Mouse (Mus musculus) heart, adult 2 months (tissue): ENCODE measurements around the gene Arhgef10l.

Experiments
- CTCF ChIP-seq: fragments of 200-600 bp; IDR thresholded peaks from 2 replicates; pipeline ENCODE4 v1.8.1; 2022; ENCODE audit warnings: antibody characterized with exemption, mild to moderate bottlenecking, moderate library complexity
- EP300 ChIP-seq: fragments of 200-500 bp; IDR thresholded peaks from 2 replicates; pipeline ENCODE4 v1.6.1; 2011; ENCODE audit warnings: low read depth, low read length, control low read depth; ENCODE audit not compliant: insufficient read depth
- POLR2A ChIP-seq: fragments of 200-500 bp; IDR thresholded peaks from 2 replicates; pipeline ENCODE4 v1.6.1; 2011; ENCODE audit warnings: mild to moderate bottlenecking, low read depth, low read length, control low read depth; ENCODE audit not compliant: insufficient read depth

DNA sequence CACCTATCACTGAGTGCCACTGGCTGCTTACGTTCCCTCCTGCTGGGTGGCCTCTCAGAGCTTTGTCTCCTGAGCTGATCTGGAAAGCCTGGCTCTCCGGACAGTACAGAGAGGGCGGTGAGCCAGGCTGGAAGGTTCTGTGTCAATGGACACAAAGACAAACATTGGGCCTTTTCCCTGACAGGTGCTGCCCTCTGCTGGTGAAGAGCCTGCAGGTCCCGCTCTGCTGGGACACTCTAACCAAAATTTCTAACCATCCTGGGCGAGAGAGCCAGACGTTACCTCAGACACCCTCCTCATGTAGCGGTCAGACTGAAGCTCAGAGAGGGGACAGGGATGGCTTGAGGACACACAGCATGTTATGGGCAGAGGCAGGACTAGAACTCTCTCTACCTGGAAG, 118.3 kb downstream of the Arhgef10l start:
- TF ChIP-seq POLR2A (no peak), CTCF (peak; percentile 91), EP300 (no peak)
